10 mouse cellular contexts compared by ENCODE assay signal in the genomic region with DNA sequence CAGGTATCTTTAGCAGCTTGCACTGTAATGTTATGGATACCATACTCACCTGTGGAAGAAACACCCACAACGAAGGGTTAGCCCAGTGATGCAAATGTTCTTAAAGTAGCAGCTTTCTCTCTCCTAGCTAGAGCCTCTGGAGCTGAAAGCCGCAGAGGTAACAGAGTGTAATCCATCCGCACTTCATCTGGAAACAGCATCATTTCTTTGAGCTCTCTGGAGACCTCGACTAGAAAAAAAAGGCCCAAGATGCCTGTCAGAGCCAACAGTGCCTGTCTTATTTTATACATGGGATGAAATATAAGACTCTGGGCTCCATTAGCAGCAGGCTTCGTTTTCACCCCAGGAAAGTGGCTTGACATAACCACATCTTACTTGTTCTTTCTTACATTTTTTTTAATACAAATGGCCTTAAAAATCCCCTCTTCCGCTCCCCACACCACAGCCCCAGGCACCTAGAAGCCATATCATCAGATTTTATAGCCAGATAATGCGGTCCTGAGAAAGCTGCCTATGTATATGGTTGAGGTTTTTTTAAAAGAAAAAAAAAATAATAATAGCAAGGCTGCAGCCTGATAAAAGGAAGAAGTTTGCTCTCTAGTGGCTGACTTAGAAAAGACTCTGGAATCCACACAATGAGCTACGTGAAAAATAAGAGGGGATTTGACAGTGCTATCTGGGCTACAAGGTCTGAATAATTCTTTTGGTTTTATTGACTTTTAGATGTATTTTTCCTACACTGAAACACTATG.
A peak's percentile ranks its signal among the peaks of the same experiment; 100 is the strongest.
DNase-seq lines count a peak whose midpoint lies in the region; ATAC-seq and TF ChIP-seq lines count a peak whose summit lies in the region.
"Had no signal": no experiment of that assay in that cellular context is flagged by ENCODE, and none has a peak within 500 bp of the region (broad histone marks: within the 10 kb centered on the region; RNA-seq: fewer than 3 reads in every experiment).

No protein-coding gene starts in this region.

- TF ChIP-seq EP300 in heart, adult 2 months (IDR thresholded peaks at IDR 0.05; ENCODE audit: insufficient read depth, low read depth, low read length): no peak

- H3K4me1 ChIP-seq in heart, adult 2 months (ENCODE audit: control insufficient read depth, insufficient read depth, low read length): no peaks in the 10 kb centered on the region
- no peaks in the 10 kb centered on the region for H3K4me1 ChIP-seq in lung, embryonic 14.5 days (ENCODE audit: insufficient read depth)
- H3K4me1 ChIP-seq in neural tube, embryonic 15.5 days: peaks cover 4% of the 10 kb centered on the region; the same call in 1 of the 2 replicates
- H3K4me1 ChIP-seq: liver, embryonic 15.5 days had no signal

- H3K9me3 ChIP-seq in lung, embryonic 14.5 days (ENCODE audit: low read depth, low read length): no peaks in the 10 kb centered on the region
- H3K9me3 ChIP-seq in neural tube, embryonic 15.5 days (replicated peaks): no peaks in the 10 kb centered on the region
- H3K9me3 ChIP-seq: liver, embryonic 15.5 days had no signal

- no peak for TF ChIP-seq POLR2A in heart, adult 2 months (IDR thresholded peaks at IDR 0.05; ENCODE audit: insufficient read depth, low read depth, low read length)

- H3K36me3 ChIP-seq in heart, adult 2 months (ENCODE audit: control insufficient read depth, insufficient read depth, low read length): no peaks in the 10 kb centered on the region
- no peaks in the 10 kb centered on the region for H3K36me3 ChIP-seq in lung, embryonic 14.5 days (ENCODE audit: insufficient read depth)
- no peaks in the 10 kb centered on the region for H3K36me3 ChIP-seq in neural tube, embryonic 15.5 days
- H3K36me3 ChIP-seq: liver, embryonic 15.5 days had no signal

- no peak overlapping the region for H3K4me3 ChIP-seq in heart, adult 2 months
- no peak overlapping the region for H3K4me3 ChIP-seq in lung, embryonic 14.5 days (ENCODE audit: low read depth, low read length)
- no peak overlapping the region for H3K4me3 ChIP-seq in neural tube, embryonic 15.5 days (replicated peaks)
- H3K4me3 ChIP-seq: liver, embryonic 15.5 days had no signal

- intact Hi-C loops in heart, adult 2 months (cut with DNase I): no loop called here

- no peak for ATAC-seq in lung, embryonic 14.5 days (ENCODE audit: insufficient read depth)
- ATAC-seq in neural tube, embryonic 15.5 days (ENCODE audit: low FRiP score): peak; percentile 57; the same call in 1 of the 2 replicates

- H3K27me3 ChIP-seq in heart, adult 2 months (ENCODE audit: control insufficient read depth, insufficient read depth, low read length): no peaks in the 10 kb centered on the region
- H3K27me3 ChIP-seq in lung, embryonic 14.5 days (ENCODE audit: insufficient read depth, low read length): no peaks in the 10 kb centered on the region
- H3K27me3 ChIP-seq in neural tube, embryonic 15.5 days (replicated peaks): no peaks in the 10 kb centered on the region
- H3K27me3 ChIP-seq: liver, embryonic 15.5 days had no signal

- H3K79me2 ChIP-seq in heart, adult 2 months (replicated peaks; ENCODE audit: control insufficient read depth, insufficient read depth, low read length): no peaks in the 10 kb centered on the region

- no peak overlapping the region for H3K9ac ChIP-seq in heart, adult 2 months (ENCODE audit: low read depth, low read length)
- H3K9ac ChIP-seq in lung, embryonic 14.5 days: no peak overlapping the region
- no peak overlapping the region for H3K9ac ChIP-seq in neural tube, embryonic 15.5 days (replicated peaks)
- H3K9ac ChIP-seq: liver, embryonic 15.5 days had no signal

- TF ChIP-seq CTCF in heart, adult 2 months (IDR thresholded peaks at IDR 0.05): peak; percentile 43
- peak; percentile 49 for TF ChIP-seq CTCF in lung, embryonic 14.5 days (IDR thresholded peaks at IDR 0.05; ENCODE audit: low read depth)

- no peak overlapping the region for H3K4me2 ChIP-seq in lung, embryonic 14.5 days
- H3K4me2 ChIP-seq in neural tube, embryonic 15.5 days: peak overlapping the region; percentile 31
- H3K4me2 ChIP-seq: liver, embryonic 15.5 days had no signal

- WGBS in heart, adult 2 months: 66% methylated on average over 8 of the region's 8 CpGs
- WGBS in lung, embryonic 14.5 days: 60% methylated on average over 8 of the region's 8 CpGs
- 49% methylated on average over 8 of the region's 8 CpGs for WGBS in neural tube, embryonic 15.5 days

- H3K27ac ChIP-seq in heart, adult 2 months: no peak overlapping the region
- H3K27ac ChIP-seq in lung, embryonic 14.5 days (ENCODE audit: low read depth): no peak overlapping the region
- H3K27ac ChIP-seq in neural tube, embryonic 15.5 days (replicated peaks): peak overlapping the region; percentile 24; the same call in 1 of the 2 replicates
- H3K27ac ChIP-seq: liver, embryonic 15.5 days had no signal

- DNase-seq in heart, adult 2 months: no peak
- DNase-seq in heart, adult 8-10 months (ENCODE audit: low spot score): no peak
- DNase-seq in lung, embryonic 14.5 days: peak; percentile 56
- DNase-seq in lung, adult 18-20 months: no peak
- DNase-seq in embryo, embryonic 10.5 days (ENCODE audit: low spot score): peak; percentile 13
- no peak for DNase-seq in natural killer cell, adult 2 months (ENCODE audit: low spot score in 2 of 2)
- DNase-seq in spleen, postnatal 4 days (ENCODE audit: low spot score in 2 of 2): no peak
- DNase-seq: right cerebral cortex, postnatal 14 days had no signal

Comparison
In these comparisons a context has a peak if more than half of its experiments do, and no peak if none do; other contexts are left out.
1. DNase-seq: peak in lung, embryonic 14.5 days (single experiment) and embryo, embryonic 10.5 days (single experiment); none in heart, adult 2 months (0 of 2), heart, adult 8-10 months (single experiment), lung, adult 18-20 months (0 of 2), natural killer cell, adult 2 months (0 of 2) and spleen, postnatal 4 days (0 of 2).